Mouse (Mus musculus): ENCODE measurements around the gene Synj1.

Gene Synj1

GRCm38 (mm10) chr16:91009942-91010529 is 1.1 kb downstream of the Synj1 start:
- peak; percentile 27 for DNase-seq

GRCm38 (mm10) chr16:91004915-91005538 is 6.1 kb downstream of the Synj1 start:
- DNase-seq: no peak

- DNase-seq: no peak
Observed at GRCm38 (mm10) chr16:91001098-91001497, 10.0 kb downstream of the Synj1 start.

- no peak for DNase-seq
Observed at GRCm38 (mm10) chr16:90999827-91000226, 11.3 kb downstream of the Synj1 start.

- DNase-seq: no peak
Observed at GRCm38 (mm10) chr16:90997822-90998221, 13.3 kb downstream of the Synj1 start.

GRCm38 (mm10) chr16:90996327-90997243 is 14.5 kb downstream of the Synj1 start:
- DNase-seq: no peak

GRCm38 (mm10) chr16:90995498-90995897 is 15.6 kb downstream of the Synj1 start:
- DNase-seq: no peak

- DNase-seq: no peak
Observed at GRCm38 (mm10) chr16:90995023-90995422, 16.1 kb downstream of the Synj1 start.

GRCm38 (mm10) chr16:90989162-90989561 is 21.9 kb downstream of the Synj1 start:
- DNase-seq: no peak

GRCm38 (mm10) chr16:90988665-90989064 is 22.4 kb downstream of the Synj1 start:
- no peak for DNase-seq

- no peak for DNase-seq
Observed at GRCm38 (mm10) chr16:90988039-90988438, 23.1 kb downstream of the Synj1 start.

GRCm38 (mm10) chr16:90971004-90971403 is 40.1 kb downstream of the Synj1 start:
- DNase-seq: no peak

GRCm38 (mm10) chr16:90966241-90966640 is 44.9 kb downstream of the Synj1 start:
- no peak for DNase-seq

- no peak for DNase-seq
Observed at GRCm38 (mm10) chr16:90964302-90964701, 46.8 kb downstream of the Synj1 start.

- DNase-seq: no peak
Observed at GRCm38 (mm10) chr16:90963866-90964265, 47.2 kb downstream of the Synj1 start.

- no peak for DNase-seq
Observed at GRCm38 (mm10) chr16:90963231-90963630, 47.9 kb downstream of the Synj1 start.

GRCm38 (mm10) chr16:90958301-90959085 is 52.6 kb downstream of the Synj1 start:
- no peak for DNase-seq

- no peak for DNase-seq
Observed at GRCm38 (mm10) chr16:90955494-90955893, 55.6 kb downstream of the Synj1 start.

- no peak for DNase-seq
Observed at GRCm38 (mm10) chr16:90953770-90954169, 57.3 kb downstream of the Synj1 start.

GRCm38 (mm10) chr16:90953147-90953546 is 58.0 kb downstream of the Synj1 start:
- no peak for DNase-seq

GRCm38 (mm10) chr16:90950354-90950963 is 60.6 kb downstream of the Synj1 start:
- DNase-seq: no peak

- no peak for DNase-seq
Observed at GRCm38 (mm10) chr16:90946977-90947376, 64.1 kb downstream of the Synj1 start.

GRCm38 (mm10) chr16:90941246-90941645 is 69.9 kb downstream of the Synj1 start:
- no peak for DNase-seq

Data from thymus, postnatal 14 days (tissue).